Mouse (Mus musculus) liver, embryonic 12.5 days (tissue): ENCODE data around the gene Polr1d. TPM values are rescaled to one million over a fixed set of nuclear protein-coding genes. Genes with fewer than 3 reads are reported as not detected.

Experiments
- ATAC-seq: fragments of 200-750 bp; cut with Nextera tagmentation; 2 replicates; pipeline ENCODE4 v1.8.0; 2017; ENCODE audit warnings: moderate number of reproducible peaks, mild to moderate bottlenecking, moderate library complexity
- H3K27ac ChIP-seq: fragments of 300-500 bp; sonication (generic); 2 replicates; pipeline ENCODE4 v1.5.1; 2016; ENCODE audit warnings: mild to moderate bottlenecking
- H3K27me3 ChIP-seq: fragments of 300-500 bp; sonication (generic); replicated peaks from 2 replicates; pipeline ENCODE4 v1.6.1; 2016; ENCODE audit warnings: mild to moderate bottlenecking, moderate library complexity
- H3K36me3 ChIP-seq: fragments of 300-500 bp; sonication (generic); 2 replicates; pipeline ENCODE4 v1.6.1; 2016; ENCODE audit warnings: mild to moderate bottlenecking, moderate library complexity
- H3K4me1 ChIP-seq: fragments of 300-500 bp; sonication (generic); 2 replicates; pipeline ENCODE4 v1.6.1; 2016
- H3K4me2 ChIP-seq: fragments of 300-500 bp; sonication (generic); 2 replicates; pipeline ENCODE4 v1.6.1; 2016; ENCODE audit warnings: mild to moderate bottlenecking, moderate library complexity
- H3K4me3 ChIP-seq: fragments of 300-500 bp; sonication (generic); 2 replicates; pipeline ENCODE4 v1.5.1; 2016; ENCODE audit warnings: mild to moderate bottlenecking, moderate library complexity
- H3K9ac ChIP-seq: fragments of 300-500 bp; sonication (generic); 2 replicates; pipeline ENCODE4 v1.6.1; 2016; ENCODE audit warnings: mild to moderate bottlenecking, moderate library complexity
- H3K9me3 ChIP-seq: fragments of 300-500 bp; sonication (generic); replicated peaks from 2 replicates; pipeline ENCODE4 v1.6.1; 2016; ENCODE audit warnings: mild to moderate bottlenecking, moderate library complexity
- WGBS: fragments of 180-500 bp; shearing (Covaris S2); methylation state at CpG from one replicate; pipeline ENCODE4 v1.1.7; 2016; ENCODE audit not compliant: insufficient replicate concordance; 5-methylcytosine and 5-hydroxymethylcytosine counted together
- polyA plus RNA-seq: library from polyadenylated mRNA; unstranded; fragments of >200 nt; fragmentation: Nextera tagmentation; extraction: Ambion mirVana; gene quantifications from 2 replicates; pipeline ENCODE4 v1.2.1, GENCODE M21; 2016

The Polr1d gene
- polyA plus RNA-seq, 1 experiment from 2014 or later, result 116 TPM

GRCm38 (mm10) chr5:147045929-147046328 is 30.9 kb upstream of the Polr1d start:
- ATAC-seq, result no peak
- WGBS, result 52% methylated on average over 11 of the region's 11 CpGs

GRCm38 (mm10) chr5:147049544-147050209 is 27.2 kb upstream of the Polr1d start:
- no peak overlapping the region for H3K4me2 ChIP-seq
- H3K4me3 ChIP-seq, result no peak overlapping the region
- peaks cover 43% of the 10 kb centered on the region for H3K4me1 ChIP-seq
- H3K27ac ChIP-seq, result no peak overlapping the region
- H3K36me3 ChIP-seq, result no peaks in the 10 kb centered on the region
- no peak overlapping the region for H3K9ac ChIP-seq
- no peaks in the 10 kb centered on the region for H3K27me3 ChIP-seq
- 65% methylated on average over 19 of the region's 19 CpGs for WGBS
- ATAC-seq, result no peak
- H3K9me3 ChIP-seq, result no peaks in the 10 kb centered on the region

More at GRCm38 (mm10) chr5:147045929-147046328, 30.9 kb upstream of the Polr1d start:
- no peak overlapping the region for H3K4me2 ChIP-seq
- H3K9me3 ChIP-seq, result no peaks in the 10 kb centered on the region
- peaks cover 14% of the 10 kb centered on the region for H3K4me1 ChIP-seq
- H3K27ac ChIP-seq, result no peak overlapping the region
- no peak overlapping the region for H3K9ac ChIP-seq
- no peaks in the 10 kb centered on the region for H3K27me3 ChIP-seq
- peaks cover 12% of the 10 kb centered on the region for H3K36me3 ChIP-seq
- H3K4me3 ChIP-seq, result no peak overlapping the region

GRCm38 (mm10) chr5:147050816-147051499 is 25.9 kb upstream of the Polr1d start:
- no peaks in the 10 kb centered on the region for H3K36me3 ChIP-seq
- H3K9me3 ChIP-seq, result no peaks in the 10 kb centered on the region
- H3K27ac ChIP-seq, result no peak overlapping the region
- 63% methylated on average over 13 of the region's 13 CpGs for WGBS
- no peaks in the 10 kb centered on the region for H3K27me3 ChIP-seq
- ATAC-seq, result no peak
- H3K4me3 ChIP-seq, result no peak overlapping the region
- peaks cover 55% of the 10 kb centered on the region for H3K4me1 ChIP-seq
- no peak overlapping the region for H3K9ac ChIP-seq
- H3K4me2 ChIP-seq, result 0 out of 2 replicates have a peak overlapping the region, but pooled peaks have one; percentile 14

- H3K9ac ChIP-seq, result no peak overlapping the region
- ATAC-seq, result no peak
- 70% methylated on average over 29 of the region's 29 CpGs for WGBS
- no peak overlapping the region for H3K27ac ChIP-seq
- H3K27me3 ChIP-seq, result no peaks in the 10 kb centered on the region
- H3K36me3 ChIP-seq, result no peaks in the 10 kb centered on the region
- H3K9me3 ChIP-seq, result no peaks in the 10 kb centered on the region
- peaks cover 62% of the 10 kb centered on the region for H3K4me1 ChIP-seq
- no peak overlapping the region for H3K4me3 ChIP-seq
- H3K4me2 ChIP-seq, result no peak overlapping the region
Measured at GRCm38 (mm10) chr5:147051500-147052308, 25.1 kb upstream of the Polr1d start.

GRCm38 (mm10) chr5:147052309-147052558 is 24.6 kb upstream of the Polr1d start:
- H3K4me3 ChIP-seq, result no peak overlapping the region
- H3K36me3 ChIP-seq, result no peaks in the 10 kb centered on the region
- H3K9me3 ChIP-seq, result no peaks in the 10 kb centered on the region
- H3K4me2 ChIP-seq, result no peak overlapping the region
- H3K27me3 ChIP-seq, result no peaks in the 10 kb centered on the region
- no peak overlapping the region for H3K9ac ChIP-seq
- ATAC-seq, result no peak
- 66% methylated on average over 4 of the region's 4 CpGs for WGBS
- peaks cover 67% of the 10 kb centered on the region for H3K4me1 ChIP-seq
- H3K27ac ChIP-seq, result no peak overlapping the region

- H3K4me3 ChIP-seq, result no peak overlapping the region
- H3K9ac ChIP-seq, result no peak overlapping the region
- ATAC-seq, result no peak
- 65% methylated on average over 6 of the region's 6 CpGs for WGBS
- no peaks in the 10 kb centered on the region for H3K36me3 ChIP-seq
- peaks cover 67% of the 10 kb centered on the region for H3K4me1 ChIP-seq
- no peak overlapping the region for H3K4me2 ChIP-seq
- no peak overlapping the region for H3K27ac ChIP-seq
- H3K9me3 ChIP-seq, result no peaks in the 10 kb centered on the region
- H3K27me3 ChIP-seq, result no peaks in the 10 kb centered on the region
Measured at GRCm38 (mm10) chr5:147053071-147053470, 23.8 kb upstream of the Polr1d start.

GRCm38 (mm10) chr5:147053481-147053880 is 23.4 kb upstream of the Polr1d start:
- peaks cover 69% of the 10 kb centered on the region for H3K4me1 ChIP-seq
- ATAC-seq, result no peak

GRCm38 (mm10) chr5:147054328-147054727 is 22.5 kb upstream of the Polr1d start:
- H3K4me1 ChIP-seq, result peaks cover 75% of the 10 kb centered on the region
- H3K4me3 ChIP-seq, result no peak overlapping the region
- no peak overlapping the region for H3K4me2 ChIP-seq
- H3K9ac ChIP-seq, result no peak overlapping the region
- H3K27ac ChIP-seq, result no peak overlapping the region
- WGBS, result 76% methylated on average over 6 of the region's 6 CpGs
- H3K36me3 ChIP-seq, result no peaks in the 10 kb centered on the region
- no peak for ATAC-seq
- H3K9me3 ChIP-seq, result no peaks in the 10 kb centered on the region
- no peaks in the 10 kb centered on the region for H3K27me3 ChIP-seq

More at GRCm38 (mm10) chr5:147053481-147053880, 23.4 kb upstream of the Polr1d start:
- Histone ChIP-seq H3K4me3 (no peak overlapping the region), H3K36me3 (no peaks in the 10 kb centered on the region), H3K27me3 (no peaks in the 10 kb centered on the region), H3K9me3 (no peaks in the 10 kb centered on the region), H3K4me2 (no peak overlapping the region), H3K9ac (no peak overlapping the region), H3K27ac (no peak overlapping the region)
- 70% methylated on average over 3 of the region's 3 CpGs for WGBS

- no peak overlapping the region for H3K9ac ChIP-seq
- no peak overlapping the region for H3K27ac ChIP-seq
- H3K4me2 ChIP-seq, result no peak overlapping the region
- H3K9me3 ChIP-seq, result no peaks in the 10 kb centered on the region
- 30% methylated on average over 2 of the region's 2 CpGs for WGBS
- no peaks in the 10 kb centered on the region for H3K36me3 ChIP-seq
- 0 out of 2 replicates have a peak, but pooled peaks have one; percentile 41 for ATAC-seq
- H3K4me3 ChIP-seq, result no peak overlapping the region
- no peaks in the 10 kb centered on the region for H3K27me3 ChIP-seq
- peaks cover 76% of the 10 kb centered on the region for H3K4me1 ChIP-seq
Measured at GRCm38 (mm10) chr5:147054747-147055270, 22.0 kb upstream of the Polr1d start.

- no peak overlapping the region for H3K4me3 ChIP-seq
- no peak overlapping the region for H3K9ac ChIP-seq
- WGBS, result 79% methylated on average over 6 of the region's 6 CpGs
- no peak for ATAC-seq
- no peaks in the 10 kb centered on the region for H3K27me3 ChIP-seq
- H3K36me3 ChIP-seq, result no peaks in the 10 kb centered on the region
- H3K4me1 ChIP-seq, result peaks cover 71% of the 10 kb centered on the region
- no peak overlapping the region for H3K4me2 ChIP-seq
- no peaks in the 10 kb centered on the region for H3K9me3 ChIP-seq
- no peak overlapping the region for H3K27ac ChIP-seq
Measured at GRCm38 (mm10) chr5:147055572-147056245, 21.1 kb upstream of the Polr1d start.

GRCm38 (mm10) chr5:147056712-147057290 is 20.0 kb upstream of the Polr1d start:
- Histone ChIP-seq H3K4me3 (no peak overlapping the region), H3K27ac (peak overlapping the region; percentile 16; the same call in 1 of the 2 replicates), H3K9ac (no peak overlapping the region), H3K27me3 (no peaks in the 10 kb centered on the region), H3K4me1 (peaks cover 64% of the 10 kb centered on the region), H3K9me3 (no peaks in the 10 kb centered on the region), H3K36me3 (no peaks in the 10 kb centered on the region), H3K4me2 (no peak overlapping the region)
- ATAC-seq, result peak; percentile 33; the same call in 1 of the 2 replicates
- WGBS, result 66% methylated on average over 10 of the region's 10 CpGs
